Mouse (Mus musculus) naive thymus-derived CD4-positive, alpha-beta T cell, adult 5 months (primary cell): ENCODE results near the gene Terf2. TPM values are rescaled to one million over a fixed set of nuclear protein-coding genes. Genes with fewer than 3 reads are reported as not detected.

Source experiments
- polyA plus RNA-seq: library from polyadenylated mRNA; unstranded; fragments of 100-300 nt; shearing (Covaris generic); gene quantifications from one replicate; pipeline ENCODE4 v1.2.1, GENCODE M21; 2017

Gene Terf2
- 34.9 TPM for polyA plus RNA-seq

DNA sequence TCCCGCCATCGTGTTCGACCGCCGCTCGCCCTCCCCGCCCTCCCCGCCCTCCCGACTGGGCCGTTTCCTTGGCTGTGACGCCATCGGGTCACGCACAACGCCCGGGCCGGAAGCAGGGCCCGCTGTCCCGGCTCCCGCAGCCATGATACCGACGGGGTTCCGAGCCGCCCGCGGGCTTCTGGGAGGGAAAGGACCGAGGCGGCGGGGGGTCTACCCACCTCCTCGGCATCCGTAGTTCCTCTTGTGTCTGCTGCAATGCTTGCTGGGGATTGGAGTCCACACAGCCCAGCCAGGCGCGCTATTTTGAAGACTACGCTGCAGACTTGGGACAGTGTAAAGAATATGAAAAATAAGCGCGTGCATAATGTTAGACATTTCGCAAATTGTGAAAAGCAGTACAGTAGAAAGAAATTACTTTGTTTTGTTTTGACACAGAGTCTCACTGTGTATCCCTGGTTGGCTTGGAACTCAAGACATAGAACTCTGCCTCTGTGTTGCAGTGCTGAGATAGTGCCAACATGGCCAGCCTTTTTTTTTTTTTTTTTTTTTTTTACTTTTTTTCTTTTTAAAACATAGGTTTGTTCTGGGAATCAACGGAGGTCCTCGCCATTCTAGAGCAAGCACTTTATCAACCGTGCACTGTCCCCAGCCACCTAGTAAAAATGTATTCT lies at the start of gene Terf2:
TSS of gene Terf2 (minus strand) at position 182 of the 671 bp plus-strand sequence.

DNA sequence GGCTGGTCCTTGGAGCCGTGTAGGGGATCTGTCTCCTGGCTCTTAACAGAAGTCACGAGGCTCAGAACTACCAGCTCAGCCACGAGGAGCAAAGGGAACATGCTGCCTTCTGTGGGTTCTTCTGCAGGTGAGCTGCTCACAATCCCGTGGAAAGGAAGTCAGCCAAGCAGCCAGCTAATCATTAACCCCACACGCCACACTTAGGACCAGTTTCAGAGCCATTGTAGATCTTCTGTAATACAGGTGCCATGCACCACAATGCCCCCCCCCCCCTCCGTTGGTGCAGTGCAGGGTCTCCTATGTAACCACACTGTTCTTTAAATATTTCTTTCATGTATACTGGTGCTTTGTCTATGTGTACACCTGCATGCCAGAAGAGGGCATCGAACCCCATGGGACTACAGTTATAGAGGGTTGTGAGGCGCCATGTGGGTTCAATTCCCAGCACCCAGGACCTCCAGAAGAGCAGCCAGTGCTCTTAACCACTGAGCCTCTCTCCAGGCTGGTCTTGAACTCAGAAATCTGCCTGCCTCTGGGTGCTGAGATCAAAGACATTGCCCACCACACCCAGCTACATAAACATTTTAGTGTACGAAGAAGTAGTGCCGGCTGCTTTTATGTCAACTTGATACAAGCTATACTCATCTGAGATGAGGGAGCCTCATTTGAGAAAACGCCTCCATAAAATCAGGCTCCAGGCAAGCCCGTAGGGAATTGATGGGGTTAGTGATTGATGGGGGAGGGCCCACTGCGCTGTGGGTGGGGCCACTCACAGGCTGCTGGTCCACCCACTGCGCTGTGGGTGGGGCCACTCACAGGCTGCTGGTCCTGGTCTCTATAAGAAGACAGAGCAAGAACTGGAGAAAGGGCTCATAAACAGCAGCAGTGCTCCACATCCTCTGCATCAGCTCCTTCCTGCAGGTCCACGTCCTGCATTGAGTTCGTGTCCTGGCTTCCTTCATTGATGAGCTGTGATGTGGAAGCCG lies 30.5 kb downstream of the Terf2 start, which contains the start of gene Tmed6:
TSS of gene Tmed6 (minus strand) at position 134 of the 986 bp plus-strand sequence.

DNA sequence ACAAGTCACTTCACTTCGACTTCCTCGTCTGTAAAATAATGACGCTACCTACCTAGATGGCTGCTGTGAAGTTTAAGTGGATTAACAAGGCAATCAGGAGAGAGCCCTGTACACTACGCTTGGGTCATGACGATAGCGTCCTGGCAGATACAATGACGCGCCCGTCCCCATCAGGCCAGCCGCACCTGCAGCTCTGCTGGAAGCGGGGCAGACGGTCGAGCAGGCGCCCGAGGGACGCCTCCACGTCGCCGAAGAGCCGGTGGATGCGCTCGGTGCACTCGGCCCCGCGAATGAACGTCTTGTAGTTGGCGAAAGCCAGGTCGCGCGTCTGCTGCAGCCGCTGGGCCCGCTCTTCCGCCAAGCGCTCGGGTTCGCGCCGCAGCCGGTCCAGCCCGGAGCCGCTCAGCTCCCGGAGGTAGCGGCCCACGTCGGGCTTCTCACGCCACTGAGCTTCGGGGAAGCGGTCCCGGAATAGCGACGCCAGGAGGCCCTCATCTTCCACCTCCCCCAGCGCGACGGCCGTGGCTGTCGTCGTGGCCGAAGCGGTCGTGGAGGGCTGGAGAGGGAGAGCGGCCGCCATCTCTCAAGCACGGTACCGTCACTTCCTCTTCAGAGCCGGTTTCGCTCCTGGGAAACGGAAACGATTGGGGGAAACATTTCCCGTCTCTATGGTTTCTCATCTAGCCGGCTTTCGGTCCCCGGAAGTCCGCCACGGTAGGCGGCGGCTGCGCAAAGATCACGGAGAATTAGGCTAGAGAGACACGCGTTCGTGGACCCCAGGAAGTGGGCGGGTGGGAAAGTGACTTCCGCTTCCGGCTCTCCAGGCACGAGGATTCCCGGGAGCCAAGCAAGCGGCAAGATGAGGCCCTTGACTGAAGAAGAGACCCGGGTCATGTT lies 40.0 kb downstream of the Terf2 start, which contains the start of the genes Cog8 and Nip7:
TSS of gene Cog8 (minus strand) at position 614 of the 897 bp plus-strand sequence.
TSS of gene Nip7 (plus strand) at position 802 of the 897 bp plus-strand sequence.

DNA sequence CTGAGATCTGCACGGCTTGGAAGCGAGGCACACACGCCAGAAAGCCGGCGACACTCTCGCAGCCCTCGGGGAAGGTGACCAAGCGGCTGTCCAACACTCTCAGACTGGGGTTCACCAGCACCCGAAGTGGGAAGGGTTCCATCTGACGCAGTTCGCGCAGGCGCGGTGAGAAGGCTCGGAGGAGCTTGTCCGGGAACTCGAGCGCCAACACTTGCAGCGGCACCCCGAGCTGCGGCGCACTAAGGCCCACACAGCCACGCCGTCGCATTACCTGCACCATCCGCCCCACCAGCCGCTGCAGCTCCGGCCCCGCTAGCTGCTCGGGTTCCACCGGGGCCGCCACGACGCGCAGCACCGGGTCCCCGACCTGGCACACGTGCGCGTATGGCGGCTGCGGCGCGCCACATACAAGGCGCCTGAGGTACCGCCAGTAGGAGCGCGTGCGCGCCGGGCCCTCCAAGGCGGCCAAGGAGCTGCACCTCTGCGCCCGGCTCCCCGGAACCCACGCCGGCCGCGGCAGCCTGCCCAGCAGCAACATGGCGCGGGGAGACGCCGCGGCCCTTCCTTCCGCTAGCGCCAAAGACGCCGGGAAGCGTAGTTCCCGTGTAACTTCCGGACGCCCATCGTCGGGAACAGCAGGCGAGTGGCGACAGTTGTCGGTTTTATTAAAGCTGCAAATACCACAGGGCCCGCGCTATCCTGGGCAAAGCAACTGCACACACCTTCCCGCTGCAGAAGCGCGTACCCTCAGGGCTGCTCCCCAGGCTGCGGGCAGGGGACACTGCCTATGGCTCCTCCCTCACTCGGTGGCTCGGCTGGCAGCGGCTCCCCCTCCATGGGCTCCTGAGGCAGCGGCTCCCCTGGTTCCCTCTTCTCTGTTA lies 48.0 kb downstream of the Terf2 start, which contains the start of gene Pdf:
TSS of gene Pdf (minus strand) at position 554 of the 881 bp plus-strand sequence.

DNA sequence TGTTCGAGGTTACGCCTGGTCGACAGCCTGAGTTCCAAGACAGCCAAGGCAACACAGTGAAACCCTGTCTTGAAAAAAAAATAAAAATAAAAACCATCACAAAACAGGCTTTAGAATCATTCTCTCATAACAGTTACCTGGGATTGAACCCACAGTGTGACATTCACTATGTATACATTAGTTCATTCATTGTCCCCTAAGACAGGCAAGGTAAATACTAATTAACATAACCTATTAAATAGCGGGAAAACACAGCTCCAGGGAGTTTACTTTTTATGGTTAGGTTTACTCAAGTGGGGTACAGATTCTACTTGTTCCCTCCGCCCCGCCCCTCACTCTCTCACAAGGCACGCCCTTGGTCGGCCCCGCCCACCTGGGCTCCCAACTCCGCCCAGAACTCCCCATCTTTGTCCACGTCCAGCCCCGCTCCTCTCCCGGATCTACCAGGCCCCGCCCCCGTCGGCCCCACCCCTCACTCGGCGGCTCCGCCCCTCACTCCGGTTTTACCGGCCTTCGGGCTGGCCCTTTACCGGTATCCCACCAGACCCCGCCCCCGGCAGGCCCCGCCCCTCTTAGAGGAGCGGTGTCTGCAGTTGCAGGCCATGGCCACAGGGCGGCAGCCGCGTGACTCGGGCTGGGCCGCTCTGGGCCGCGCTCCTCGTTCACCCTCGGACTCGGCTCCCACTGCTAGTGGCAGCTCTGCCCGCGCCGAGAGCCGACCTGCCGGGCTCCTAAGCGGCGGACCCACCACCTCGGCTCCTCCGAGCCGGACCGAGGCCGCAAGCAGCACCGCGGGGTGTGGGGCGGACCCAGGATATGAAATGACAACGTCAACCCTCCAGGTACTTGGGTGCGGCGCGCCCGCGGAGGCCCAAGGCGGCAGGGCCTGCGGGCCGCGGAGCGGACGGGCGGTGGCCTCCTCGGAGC lies 65.4 kb downstream of the Terf2 start, which contains the start of gene Vps4a:
TSS of gene Vps4a (plus strand) at position 573 of the 927 bp plus-strand sequence.

Other genes starting within 250 kb of the Terf2 start
- gene Has3, start 226.3 kb downstream of the Terf2 start, polyA plus RNA-seq: not detected
- gene Utp4, start 202.9 kb downstream of the Terf2 start, polyA plus RNA-seq: 97.1 TPM
- 8.3 TPM for gene Sntb2, start 160.8 kb downstream of the Terf2 start, polyA plus RNA-seq
- gene Vps4a, start 65.3 kb downstream of the Terf2 start, polyA plus RNA-seq: 59.3 TPM
- 13.1 TPM for gene Pdf, start 47.9 kb downstream of the Terf2 start, polyA plus RNA-seq
- gene Cog8, start 39.9 kb downstream of the Terf2 start, polyA plus RNA-seq: 55.0 TPM
- gene Nip7, start 39.7 kb downstream of the Terf2 start, polyA plus RNA-seq: 61.7 TPM
- not detected for gene Tmed6, start 30.9 kb downstream of the Terf2 start, polyA plus RNA-seq
- 45.2 TPM for gene Cyb5b, start 54.1 kb upstream of the Terf2 start, polyA plus RNA-seq
- gene Nfat5, start 196.9 kb upstream of the Terf2 start, polyA plus RNA-seq: 14.2 TPM